Mouse (Mus musculus): ENCODE measurements around the gene Ttc7b. TPM values are rescaled to one million over a fixed set of nuclear protein-coding genes. Genes with fewer than 3 reads are reported as not detected.

Gene Ttc7b
- polyA plus RNA-seq, 1 experiment from 2014 or later: 4.2 TPM

DNA sequence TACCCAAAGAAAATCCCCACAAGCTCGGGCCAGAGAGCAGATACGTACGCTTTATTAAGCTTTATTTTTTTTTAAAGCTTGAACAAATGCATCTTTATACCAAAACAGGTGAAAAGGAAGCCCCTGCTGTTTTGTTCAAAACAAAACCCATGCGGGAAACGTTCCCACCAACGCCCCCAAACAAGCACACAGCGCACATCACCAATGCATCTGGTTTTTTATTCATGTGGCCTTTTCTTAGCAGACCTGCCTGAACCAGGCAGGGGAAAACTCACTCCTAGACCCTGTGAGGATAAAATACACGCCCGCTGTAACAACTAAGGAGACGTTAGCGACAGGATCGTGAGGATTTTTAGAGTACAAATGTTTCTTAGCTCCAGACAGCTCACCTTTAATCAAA, 14.4 kb upstream of the Ttc7b start:
- Histone ChIP-seq H3K4me1 (peaks cover 25% of the 10 kb centered on the region), H3K27me3 (replicated peaks; ENCODE audit: low read depth, poor library complexity, severe bottlenecking) (no peaks in the 10 kb centered on the region), H3K36me3 (replicated peaks) (no peaks in the 10 kb centered on the region), H3K27ac (replicated peaks) (no peak overlapping the region), H3K9me3 (no peaks in the 10 kb centered on the region), H3K4me3 (no peak overlapping the region)
- 73% methylated on average over 12 of the region's 12 CpGs for WGBS
- DNase-seq (ENCODE audit: low spot score): no peak

DNA sequence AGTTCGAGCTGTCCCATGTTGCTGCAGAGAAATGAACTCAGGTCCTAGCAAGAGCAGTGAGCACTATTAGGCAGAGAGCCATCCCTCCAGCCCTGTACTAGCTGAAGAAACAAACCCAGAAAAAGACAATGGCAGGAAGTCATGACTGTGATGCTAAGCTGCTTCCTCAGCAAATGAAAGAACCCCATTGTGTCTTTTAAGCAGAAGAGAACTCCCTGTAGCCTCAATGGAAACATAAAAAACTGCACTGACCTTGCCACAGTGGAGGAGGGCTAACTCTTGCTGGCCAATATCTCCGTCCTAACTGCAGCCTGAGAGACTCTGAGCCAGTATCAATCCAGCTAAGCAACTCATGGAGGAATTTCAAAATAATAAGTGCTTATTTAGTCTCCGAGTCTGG, 13.4 kb upstream of the Ttc7b start:
- WGBS: 48% methylated on average over 3 of the region's 3 CpGs
- H3K27me3 ChIP-seq (replicated peaks; ENCODE audit: low read depth, poor library complexity, severe bottlenecking): no peaks in the 10 kb centered on the region
- H3K27ac ChIP-seq (replicated peaks): peak overlapping the region; percentile 32; the same call in 1 of the 2 replicates
- no peaks in the 10 kb centered on the region for H3K36me3 ChIP-seq (replicated peaks)
- H3K4me3 ChIP-seq: no peak overlapping the region
- no peaks in the 10 kb centered on the region for H3K9me3 ChIP-seq
- peaks cover 35% of the 10 kb centered on the region for H3K4me1 ChIP-seq
- DNase-seq (ENCODE audit: low spot score): peak; percentile 5

DNA sequence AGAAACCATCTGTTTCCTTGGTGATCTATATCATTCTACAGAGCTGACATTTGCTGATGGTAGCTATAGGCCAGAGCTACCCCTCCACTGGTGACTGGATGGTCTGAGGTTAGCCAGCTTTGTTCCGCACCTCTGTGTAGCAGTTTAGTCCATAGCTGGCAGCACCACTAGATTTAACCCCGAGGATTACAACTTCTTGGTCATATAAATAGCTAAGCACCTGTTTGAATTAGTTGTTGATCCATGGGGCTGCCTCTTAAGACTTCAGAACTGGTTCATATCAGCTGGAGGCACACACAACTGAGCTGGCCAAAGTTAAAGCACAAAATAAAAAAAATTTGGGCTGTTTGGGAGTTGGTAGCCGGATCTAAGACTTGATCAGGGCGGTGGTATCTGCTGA, 12.6 kb upstream of the Ttc7b start:
- H3K36me3 ChIP-seq (replicated peaks): no peaks in the 10 kb centered on the region
- H3K27me3 ChIP-seq (replicated peaks; ENCODE audit: low read depth, poor library complexity, severe bottlenecking): no peaks in the 10 kb centered on the region
- no peak overlapping the region for H3K27ac ChIP-seq (replicated peaks)
- H3K4me3 ChIP-seq: no peak overlapping the region
- DNase-seq (ENCODE audit: low spot score): no peak
- no peaks in the 10 kb centered on the region for H3K9me3 ChIP-seq
- peaks cover 43% of the 10 kb centered on the region for H3K4me1 ChIP-seq
- WGBS: 71% methylated on average over 4 of the region's 4 CpGs

DNA sequence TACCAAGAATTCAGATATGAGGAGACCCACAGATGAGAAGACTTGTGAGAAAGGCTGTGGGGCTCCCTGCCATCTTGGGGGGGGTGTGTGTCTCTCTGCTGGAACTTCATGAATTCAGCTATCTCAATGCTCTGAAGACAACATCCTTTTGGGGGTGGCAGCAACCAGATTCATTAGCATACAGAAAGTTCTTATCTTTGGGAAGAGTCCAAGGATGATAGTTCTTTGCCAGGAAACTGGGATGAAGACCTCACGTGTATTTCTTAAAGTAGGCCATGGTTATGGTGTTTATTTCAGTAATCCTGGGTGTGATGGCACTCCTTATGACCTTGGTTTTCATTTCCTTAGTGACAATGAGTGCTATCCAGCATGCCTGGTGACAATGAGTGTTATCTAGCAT, 11.1 kb upstream of the Ttc7b start:
- Histone ChIP-seq H3K27me3 (replicated peaks; ENCODE audit: low read depth, poor library complexity, severe bottlenecking) (no peaks in the 10 kb centered on the region), H3K4me3 (no peak overlapping the region), H3K27ac (replicated peaks) (no peak overlapping the region), H3K4me1 (peaks cover 50% of the 10 kb centered on the region), H3K36me3 (replicated peaks) (no peaks in the 10 kb centered on the region), H3K9me3 (no peaks in the 10 kb centered on the region)
- WGBS: 91% methylated on average over 1 of the region's 1 CpGs
- DNase-seq (ENCODE audit: low spot score): peak; percentile 5

DNA sequence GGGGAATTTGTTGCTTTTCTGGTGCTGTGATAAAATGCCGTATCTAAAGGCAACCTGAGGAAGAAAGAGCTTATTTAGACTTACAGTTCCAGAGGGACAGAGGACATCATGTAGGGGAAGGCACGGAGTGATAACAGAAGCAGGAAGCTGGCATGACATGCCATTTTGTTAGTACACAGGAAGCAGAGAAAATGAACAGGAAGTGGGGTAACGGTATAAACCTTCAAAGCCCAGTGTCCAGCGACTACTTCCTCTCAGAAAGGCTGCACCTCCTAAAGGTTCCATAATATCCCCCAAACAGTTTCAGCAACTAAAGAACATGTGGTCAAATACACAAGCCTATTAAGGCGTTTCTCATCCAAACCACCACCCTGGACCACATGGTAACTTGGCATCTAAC, 10.2 kb upstream of the Ttc7b start:
- no peaks in the 10 kb centered on the region for H3K9me3 ChIP-seq
- no peaks in the 10 kb centered on the region for H3K36me3 ChIP-seq (replicated peaks)
- 81% methylated on average over 5 of the region's 5 CpGs for WGBS
- H3K27ac ChIP-seq (replicated peaks): no peak overlapping the region; the same call in 1 of the 2 replicates
- H3K4me1 ChIP-seq: peaks cover 42% of the 10 kb centered on the region
- no peak for DNase-seq (ENCODE audit: low spot score)
- no peak overlapping the region for H3K4me3 ChIP-seq
- H3K27me3 ChIP-seq (replicated peaks; ENCODE audit: low read depth, poor library complexity, severe bottlenecking): no peaks in the 10 kb centered on the region

DNA sequence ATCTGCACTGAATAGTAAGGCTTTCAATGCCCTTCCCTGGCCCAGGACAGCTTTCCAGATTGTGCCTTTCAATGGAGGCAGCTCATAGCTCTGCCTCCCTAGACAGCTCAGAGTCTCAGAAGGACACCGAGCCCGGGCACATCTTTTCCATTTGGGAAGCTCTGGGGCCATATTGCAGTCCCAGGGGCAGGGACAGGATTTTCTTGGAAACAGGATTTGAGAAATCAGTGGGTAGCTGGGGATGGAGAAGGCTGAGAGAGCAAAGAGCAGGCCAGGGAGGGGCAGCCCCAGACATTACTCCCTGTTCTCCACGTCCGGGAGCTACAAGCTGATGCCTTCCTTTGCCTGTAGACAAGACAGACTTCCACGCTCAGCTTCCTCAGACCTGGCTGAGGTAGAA, 9.0 kb upstream of the Ttc7b start:
- peak overlapping the region; percentile 60 for H3K27ac ChIP-seq (replicated peaks)
- no peaks in the 10 kb centered on the region for H3K9me3 ChIP-seq
- H3K4me1 ChIP-seq: peaks cover 41% of the 10 kb centered on the region
- no peak for DNase-seq (ENCODE audit: low spot score)
- H3K36me3 ChIP-seq (replicated peaks): no peaks in the 10 kb centered on the region
- no peak overlapping the region for H3K4me3 ChIP-seq
- WGBS: 81% methylated on average over 5 of the region's 5 CpGs
- no peaks in the 10 kb centered on the region for H3K27me3 ChIP-seq (replicated peaks; ENCODE audit: low read depth, poor library complexity, severe bottlenecking)

DNA sequence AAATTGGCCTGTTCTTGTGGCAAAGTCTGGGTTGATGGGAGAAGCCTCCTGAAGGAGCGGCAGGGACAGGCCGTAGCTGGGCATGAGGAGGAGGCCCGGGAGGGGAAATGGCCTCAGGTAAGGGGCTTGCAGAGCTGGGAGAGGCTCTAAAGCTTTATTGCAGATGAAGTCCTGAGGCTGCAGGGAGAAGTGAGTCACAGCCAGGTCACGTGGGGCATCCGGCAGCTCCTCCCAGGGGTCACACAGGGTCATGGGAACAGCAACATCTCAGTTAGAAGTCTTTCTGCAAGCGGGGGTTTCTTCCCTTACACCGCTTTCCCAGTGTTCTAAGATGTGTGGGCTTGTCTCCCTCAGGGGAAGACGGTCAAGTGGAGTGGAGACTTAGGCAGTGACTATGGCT, 8.5 kb upstream of the Ttc7b start:
- no peaks in the 10 kb centered on the region for H3K36me3 ChIP-seq (replicated peaks)
- peak overlapping the region; percentile 60 for H3K27ac ChIP-seq (replicated peaks)
- 11% methylated on average over 8 of the region's 8 CpGs for WGBS
- no peak overlapping the region for H3K4me3 ChIP-seq
- no peaks in the 10 kb centered on the region for H3K9me3 ChIP-seq
- H3K27me3 ChIP-seq (replicated peaks; ENCODE audit: low read depth, poor library complexity, severe bottlenecking): no peaks in the 10 kb centered on the region
- DNase-seq (ENCODE audit: low spot score): peak; percentile 60
- H3K4me1 ChIP-seq: peaks cover 36% of the 10 kb centered on the region

DNA sequence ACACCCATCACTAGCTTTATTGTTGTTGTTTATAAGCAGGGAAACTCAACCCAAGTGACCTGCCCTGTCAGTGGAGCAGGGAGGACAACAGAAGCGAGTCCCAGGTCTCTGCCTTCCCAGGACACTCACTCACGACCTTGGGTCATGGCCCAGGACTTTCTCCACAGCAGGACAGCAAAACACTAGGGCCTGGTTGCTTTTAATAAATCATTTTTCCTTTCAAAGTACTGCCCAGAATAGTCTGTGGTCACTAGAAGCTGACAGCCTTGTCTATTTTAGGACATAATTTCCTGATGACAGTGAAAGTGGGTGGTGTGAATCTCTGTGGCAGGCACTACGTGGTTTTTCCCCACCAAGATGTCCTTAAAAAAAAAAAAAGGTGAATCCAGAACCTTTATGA, 7.6 kb upstream of the Ttc7b start:
- H3K36me3 ChIP-seq (replicated peaks): no peaks in the 10 kb centered on the region
- 63% methylated on average over 3 of the region's 3 CpGs for WGBS
- no peaks in the 10 kb centered on the region for H3K9me3 ChIP-seq
- peaks cover 32% of the 10 kb centered on the region for H3K4me1 ChIP-seq
- peak overlapping the region; percentile 63 for H3K27ac ChIP-seq (replicated peaks)
- no peak overlapping the region for H3K4me3 ChIP-seq
- peak; percentile 5 for DNase-seq (ENCODE audit: low spot score)
- no peaks in the 10 kb centered on the region for H3K27me3 ChIP-seq (replicated peaks; ENCODE audit: low read depth, poor library complexity, severe bottlenecking)

DNA sequence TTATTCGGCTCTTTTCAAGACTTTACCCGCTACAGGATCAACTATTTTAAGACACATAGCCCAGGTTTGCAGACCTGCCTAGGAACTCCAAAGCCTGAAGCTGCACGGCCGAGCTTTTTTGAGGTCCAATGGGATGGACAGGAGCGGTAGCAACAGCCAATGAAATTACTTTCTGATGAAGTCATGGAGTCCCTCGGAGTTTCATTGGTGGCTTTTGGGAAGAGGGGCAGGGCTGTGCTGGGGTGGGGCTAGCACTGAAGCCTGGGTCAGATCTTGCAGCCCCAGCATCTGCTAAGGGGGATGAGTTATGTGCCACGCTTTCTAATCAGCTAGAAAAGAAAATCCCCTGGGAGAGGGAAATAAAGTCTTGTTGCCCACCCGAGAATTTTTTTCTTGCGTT, 7.1 kb upstream of the Ttc7b start:
- WGBS: 13% methylated on average over 9 of the region's 9 CpGs
- Histone ChIP-seq H3K9me3 (no peaks in the 10 kb centered on the region), H3K36me3 (replicated peaks) (no peaks in the 10 kb centered on the region), H3K4me3 (0 out of 2 replicates have a peak overlapping the region, but pooled peaks have one; percentile 25), H3K27me3 (replicated peaks; ENCODE audit: low read depth, poor library complexity, severe bottlenecking) (no peaks in the 10 kb centered on the region), H3K4me1 (peaks cover 33% of the 10 kb centered on the region), H3K27ac (replicated peaks) (peak overlapping the region; percentile 63)
- peak; percentile 80 for DNase-seq (ENCODE audit: low spot score)

DNA sequence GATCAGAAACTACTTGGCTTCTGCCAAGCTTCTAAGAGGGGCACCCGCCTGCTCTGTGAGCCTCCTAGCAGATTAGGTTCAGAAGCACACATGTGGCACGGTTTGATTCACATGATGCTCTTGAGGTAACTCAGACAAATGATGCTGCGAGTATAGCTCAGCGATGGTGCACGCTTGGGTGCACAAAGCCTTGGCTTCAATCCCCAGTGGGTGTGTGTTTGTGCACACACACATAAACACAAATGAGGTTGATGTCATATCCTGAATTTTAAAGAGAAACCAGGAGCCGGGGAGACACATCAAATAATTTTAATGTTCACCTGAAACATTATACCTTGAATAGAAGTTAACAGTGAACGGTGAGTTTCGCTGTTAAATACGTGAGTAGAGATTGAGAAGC, 6.6 kb upstream of the Ttc7b start:
- no peaks in the 10 kb centered on the region for H3K9me3 ChIP-seq
- H3K4me1 ChIP-seq: peaks cover 37% of the 10 kb centered on the region
- no peak overlapping the region for H3K27ac ChIP-seq (replicated peaks)
- H3K4me3 ChIP-seq: 0 out of 2 replicates have a peak overlapping the region, but pooled peaks have one; percentile 25
- DNase-seq (ENCODE audit: low spot score): no peak
- H3K36me3 ChIP-seq (replicated peaks): no peaks in the 10 kb centered on the region
- no peaks in the 10 kb centered on the region for H3K27me3 ChIP-seq (replicated peaks; ENCODE audit: low read depth, poor library complexity, severe bottlenecking)
- WGBS: 77% methylated on average over 9 of the region's 9 CpGs

DNA sequence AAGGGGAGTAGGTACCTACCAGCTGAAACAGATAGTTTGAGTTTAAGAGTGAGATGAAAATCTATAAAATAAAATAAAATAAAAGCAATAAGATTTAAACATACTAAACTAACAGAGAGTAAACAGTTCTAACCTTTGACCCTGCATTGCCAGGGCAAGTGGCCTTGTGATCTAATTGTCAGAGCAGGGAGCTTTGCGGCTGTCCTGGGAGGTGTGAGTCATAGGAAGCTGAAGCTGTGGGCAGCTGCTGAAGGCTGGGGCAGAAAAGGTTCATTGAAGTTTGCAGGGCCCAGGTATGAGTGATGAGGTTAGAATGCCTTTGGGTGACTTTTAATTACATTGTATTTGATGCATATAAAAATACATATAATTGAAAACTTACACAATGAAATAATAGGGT, 5.3 kb upstream of the Ttc7b start:
- 51% methylated on average over 1 of the region's 1 CpGs for WGBS
- H3K9me3 ChIP-seq: no peaks in the 10 kb centered on the region
- no peak overlapping the region for H3K4me3 ChIP-seq
- no peak overlapping the region for H3K27ac ChIP-seq (replicated peaks)
- no peak for DNase-seq (ENCODE audit: low spot score)
- peaks cover 7% of the 10 kb centered on the region; the same call in 1 of the 2 replicates for H3K27me3 ChIP-seq (replicated peaks; ENCODE audit: low read depth, poor library complexity, severe bottlenecking)
- H3K36me3 ChIP-seq (replicated peaks): no peaks in the 10 kb centered on the region
- H3K4me1 ChIP-seq: peaks cover 38% of the 10 kb centered on the region

DNA sequence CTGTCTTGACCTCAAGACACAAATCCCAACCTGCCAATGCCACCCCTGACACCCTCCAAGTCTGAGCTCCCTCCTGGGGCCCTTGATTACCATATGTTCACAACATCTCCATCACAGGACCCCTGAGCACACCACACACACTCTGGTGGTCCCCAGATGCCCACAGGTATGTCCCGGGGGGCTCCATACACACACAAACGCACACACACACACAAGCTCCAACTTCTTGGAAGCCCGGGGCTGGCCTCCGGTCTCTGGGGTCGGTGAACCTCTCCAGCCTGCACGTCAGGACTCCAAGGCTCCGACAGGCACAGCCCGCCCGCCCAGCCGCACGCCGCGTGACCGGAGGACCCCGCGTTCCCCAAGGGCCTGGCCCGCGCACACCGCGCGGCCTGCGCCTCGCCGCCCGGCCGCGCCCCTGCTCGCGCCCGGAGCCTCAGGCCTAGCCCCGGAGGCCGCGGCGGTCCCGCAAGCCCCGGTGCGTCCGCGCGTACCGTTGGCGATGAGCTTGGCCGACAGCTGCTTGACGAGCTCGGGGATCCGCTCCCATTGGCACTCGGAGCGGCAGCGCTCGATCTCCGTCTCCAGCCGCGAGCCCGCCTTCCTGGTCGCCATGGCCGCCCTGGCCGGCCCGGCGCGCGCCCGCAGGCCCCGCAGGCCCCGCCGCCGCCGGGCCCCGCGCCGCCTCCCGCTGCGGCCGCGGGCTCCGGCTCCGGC, 391 bp downstream of the Ttc7b start:
- WGBS: 2% methylated on average over 76 of the region's 76 CpGs
- peak overlapping the region; percentile 95 for H3K27ac ChIP-seq (replicated peaks)
- H3K4me3 ChIP-seq: peak overlapping the region; percentile 81
- peaks cover 7% of the 10 kb centered on the region; the same call in 1 of the 2 replicates for H3K27me3 ChIP-seq (replicated peaks; ENCODE audit: low read depth, poor library complexity, severe bottlenecking)
- peaks cover 26% of the 10 kb centered on the region for H3K36me3 ChIP-seq (replicated peaks)
- peaks cover 30% of the 10 kb centered on the region for H3K4me1 ChIP-seq
- H3K9me3 ChIP-seq: no peaks in the 10 kb centered on the region
- DNase-seq (ENCODE audit: low spot score): peak; percentile 75

DNA sequence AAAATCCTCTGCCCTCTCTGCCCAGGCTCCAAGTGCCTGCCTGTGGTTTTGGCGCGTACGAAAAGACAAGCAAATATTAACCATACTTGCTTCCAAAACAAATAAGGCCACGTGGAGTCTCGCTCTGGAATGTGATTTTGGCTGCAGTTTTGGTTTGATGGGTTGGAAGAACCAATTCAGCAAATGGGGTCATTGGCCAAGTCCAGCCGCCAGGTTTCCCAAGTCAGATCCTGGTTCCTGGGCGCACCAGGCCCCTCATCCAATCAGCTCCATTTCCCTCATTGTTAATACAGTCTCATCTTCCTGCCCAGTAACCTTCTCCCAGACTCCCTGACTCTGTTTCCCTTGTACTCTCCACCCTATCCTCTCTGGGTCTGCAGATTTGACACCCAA, 946 bp downstream of the Ttc7b start:
- 66% methylated on average over 7 of the region's 7 CpGs for WGBS
- peaks cover 7% of the 10 kb centered on the region; the same call in 1 of the 2 replicates for H3K27me3 ChIP-seq (replicated peaks; ENCODE audit: low read depth, poor library complexity, severe bottlenecking)
- H3K4me1 ChIP-seq: peaks cover 30% of the 10 kb centered on the region
- DNase-seq (ENCODE audit: low spot score): peak; percentile 40
- H3K27ac ChIP-seq (replicated peaks): peak overlapping the region; percentile 95
- peak overlapping the region; percentile 81 for H3K4me3 ChIP-seq
- peaks cover 26% of the 10 kb centered on the region for H3K36me3 ChIP-seq (replicated peaks)
- H3K9me3 ChIP-seq: no peaks in the 10 kb centered on the region

All from embryonic facial prominence, embryonic 10.5 days (tissue).